Mouse (Mus musculus): Measurements from ENCODE around the gene Usp43.

Gene Usp43

GRCm38 (mm10) chr11:67921827-67922754 is at the start of gene Usp43:
TSS of gene Usp43 (minus strand) at chr11:67922153.
- in situ Hi-C loops (cut with MseI, MboI), result no loop called here

GRCm38 (mm10) chr11:67967831-67968230 is 45.9 kb upstream of the Usp43 start:
- in situ Hi-C loops (cut with MseI, MboI), result no loop called here

GRCm38 (mm10) chr11:67965905-67966878 is 44.2 kb upstream of the Usp43 start, which contains the start of gene Stx8:
TSS of gene Stx8 (plus strand) at chr11:67966193.
- in situ Hi-C loops (cut with MseI, MboI), result no loop called here

- in situ Hi-C loops (cut with MseI, MboI), result no loop called here
Measured at GRCm38 (mm10) chr11:67965242-67965883, 43.4 kb upstream of the Usp43 start, which contains the start of gene Cfap52. TSS of gene Cfap52 (minus strand) at chr11:67965651.

GRCm38 (mm10) chr11:67964110-67964509 is 42.2 kb upstream of the Usp43 start:
- in situ Hi-C loops (cut with MseI, MboI), result no loop called here

- in situ Hi-C loops (cut with MseI, MboI), result no loop called here
Measured at GRCm38 (mm10) chr11:67954413-67954812, 32.5 kb upstream of the Usp43 start.

DNA sequence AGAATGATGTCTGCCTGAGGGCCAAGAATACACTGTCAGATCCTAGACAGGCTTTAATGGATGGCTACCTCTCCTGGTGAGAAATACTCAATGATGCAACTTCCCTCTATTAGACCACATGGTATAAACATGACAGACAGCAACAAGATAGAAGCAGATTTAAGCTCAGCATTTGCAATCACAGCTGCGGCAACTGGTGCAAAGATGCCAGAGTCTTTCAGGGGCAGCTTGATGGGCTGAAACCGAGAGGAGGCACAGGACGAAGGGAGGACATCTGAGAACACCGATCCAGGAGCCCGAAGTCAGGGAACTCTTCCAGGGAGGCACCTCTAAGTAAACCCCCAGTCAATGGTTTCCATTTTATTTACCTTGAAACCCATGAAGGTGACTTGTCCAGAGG is 31.7 kb upstream of the Usp43 start:
- in situ Hi-C loops (cut with MseI, MboI), result no loop called here

DNA sequence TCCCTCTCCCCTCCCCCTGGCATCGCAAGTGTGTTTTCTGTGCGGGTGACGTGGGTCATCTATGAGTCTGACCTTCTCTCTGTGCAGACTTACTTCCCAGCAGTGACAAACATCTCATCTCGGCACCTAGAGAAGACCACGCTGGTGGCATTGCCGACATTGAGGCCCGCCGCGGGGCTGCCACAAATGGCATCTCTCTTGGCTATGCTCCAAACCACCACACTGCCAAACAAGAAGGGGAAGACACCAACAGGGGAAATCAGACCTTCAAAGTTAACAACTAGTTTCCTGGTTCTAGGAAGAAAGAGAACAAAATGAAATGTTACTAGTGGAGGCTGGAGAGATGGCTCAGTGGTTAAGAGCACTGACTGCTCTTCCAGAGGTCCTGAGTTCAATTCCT is 27.5 kb upstream of the Usp43 start:
- in situ Hi-C loops (cut with MseI, MboI), result no loop called here

DNA sequence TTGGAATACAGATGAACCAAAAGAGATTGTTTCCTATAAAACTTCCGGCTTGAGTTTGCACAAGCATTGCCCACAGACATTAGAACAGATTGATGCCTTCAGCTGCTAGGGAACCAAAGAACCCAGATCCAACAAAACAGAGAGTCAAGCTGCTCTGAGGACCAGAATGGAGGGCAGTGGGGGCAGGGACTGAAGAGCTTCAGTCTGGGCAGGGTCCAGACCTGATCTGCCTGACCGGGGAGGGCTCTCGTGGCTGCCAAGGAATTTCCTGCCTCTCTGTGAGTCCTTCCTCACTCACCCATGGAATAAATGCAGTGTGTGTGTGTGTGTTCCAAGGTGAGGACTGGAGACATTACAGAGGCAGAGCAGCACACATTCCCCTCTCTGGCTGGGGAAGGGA is 26.3 kb upstream of the Usp43 start:
- in situ Hi-C loops (cut with MseI, MboI), result no loop called here

DNA sequence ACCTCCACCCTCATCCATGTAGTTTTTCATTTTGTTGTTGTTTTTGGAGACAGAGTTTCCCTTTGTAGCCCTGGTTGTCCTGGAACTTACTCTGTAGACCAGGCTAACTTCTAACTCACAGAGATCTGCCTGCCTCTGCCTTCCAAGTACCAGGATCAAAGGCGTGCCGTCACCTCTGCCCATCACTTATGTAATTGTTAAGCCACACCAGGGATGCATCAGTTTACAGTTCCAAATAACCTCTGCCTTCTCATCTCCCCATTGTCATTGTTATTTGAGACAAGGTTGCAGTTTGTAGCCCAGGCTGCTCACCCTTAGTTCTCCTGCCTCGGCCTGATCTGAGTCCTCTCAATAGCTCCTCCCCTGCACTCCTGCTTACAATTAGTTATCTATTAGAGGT is 10.2 kb upstream of the Usp43 start:
- in situ Hi-C loops (cut with MseI, MboI), result no loop called here

- in situ Hi-C loops (cut with MseI, MboI), result no loop called here
Measured at GRCm38 (mm10) chr11:67926348-67927055, 4.5 kb upstream of the Usp43 start.

DNA sequence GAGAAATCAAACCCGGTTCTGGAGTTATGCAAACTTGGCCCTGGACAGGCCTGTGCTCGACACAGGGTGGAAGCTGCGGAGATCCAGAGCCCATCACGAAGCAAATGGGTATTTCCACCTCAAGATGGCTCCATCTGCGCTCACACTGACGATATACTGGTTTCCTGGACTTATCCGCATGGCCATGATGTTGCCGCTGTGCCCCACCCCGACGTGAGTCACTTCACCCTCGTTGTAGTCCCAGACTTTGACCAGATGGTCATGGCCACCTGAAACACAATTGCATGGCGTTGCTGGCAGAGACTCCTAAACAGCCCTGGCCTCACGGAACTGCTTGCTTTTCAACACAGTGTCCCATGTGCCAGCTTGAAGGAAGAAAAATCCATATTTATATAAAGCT is 3.0 kb upstream of the Usp43 start:
- in situ Hi-C loops (cut with MseI, MboI), result no loop called here

- in situ Hi-C loops (cut with MseI, MboI), result no loop called here
Measured at GRCm38 (mm10) chr11:67923720-67924119, 1.8 kb upstream of the Usp43 start.

GRCm38 (mm10) chr11:67922755-67923125 is 787 bp upstream of the Usp43 start:
- in situ Hi-C loops (cut with MseI, MboI), result no loop called here

- in situ Hi-C loops (cut with MseI, MboI), result no loop called here
Measured at GRCm38 (mm10) chr11:67921091-67921826, 694 bp downstream of the Usp43 start.

- in situ Hi-C loops (cut with MseI, MboI), result no loop called here
Measured at GRCm38 (mm10) chr11:67920226-67920960, 1.6 kb downstream of the Usp43 start.

DNA sequence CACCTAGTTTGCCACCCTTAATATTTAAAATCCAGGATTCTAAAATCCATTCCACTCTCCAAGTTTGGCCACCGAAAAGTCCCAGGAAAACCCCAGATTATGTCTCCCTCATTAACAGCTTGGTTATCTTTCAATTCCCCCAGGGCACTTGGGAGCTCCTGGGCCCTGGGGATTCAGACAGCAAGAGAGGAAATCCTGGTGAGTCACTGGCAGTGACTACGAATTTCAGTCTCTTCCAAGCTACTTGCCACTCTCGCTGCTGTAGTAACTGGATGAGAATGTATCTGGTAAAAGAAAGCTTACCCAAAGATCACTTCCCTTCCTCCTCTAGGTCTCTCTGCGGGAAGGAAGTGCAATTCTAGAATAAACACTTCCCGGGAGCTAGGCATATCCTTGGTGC is 2.4 kb downstream of the Usp43 start:
- in situ Hi-C loops (cut with MseI, MboI), result no loop called here

DNA sequence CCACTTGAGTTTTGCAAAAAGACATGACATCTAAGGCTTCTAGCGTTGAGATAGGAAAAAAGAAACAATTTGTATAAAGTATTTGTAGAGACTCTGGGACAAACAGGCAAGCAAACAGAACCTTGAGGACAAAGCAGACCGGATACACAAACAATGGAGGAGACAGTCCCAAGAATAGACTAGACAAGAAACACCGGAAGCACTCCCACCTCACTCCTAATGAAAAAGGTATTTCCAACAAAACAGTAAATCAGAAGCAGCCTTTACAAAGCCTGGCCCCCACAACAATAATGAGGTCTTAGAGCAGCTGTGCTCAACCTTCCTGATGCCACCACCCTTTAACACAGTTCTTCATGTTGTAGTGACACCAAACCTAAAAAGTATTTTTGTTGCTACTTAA is 4.8 kb downstream of the Usp43 start:
- in situ Hi-C loops (cut with MseI, MboI), result no loop called here

DNA sequence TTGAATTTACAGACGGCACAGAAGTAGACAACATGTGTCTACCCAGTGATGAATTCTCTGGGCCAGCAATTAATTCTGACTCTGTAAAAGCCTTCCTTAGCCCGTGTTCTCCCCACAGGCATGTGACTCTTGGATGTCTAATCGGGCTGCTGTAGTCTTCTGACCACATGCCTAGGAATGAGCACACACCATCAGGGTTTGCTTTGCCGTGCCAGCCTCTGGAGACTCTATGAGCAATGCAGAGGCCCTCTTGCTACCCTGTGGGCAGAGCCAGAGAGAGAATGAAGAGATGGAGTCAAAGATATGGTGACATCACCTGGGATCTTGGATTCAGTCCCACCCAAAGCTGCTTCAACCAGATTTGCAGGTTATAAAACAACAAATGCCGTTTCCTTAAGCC is 10.9 kb downstream of the Usp43 start:
- in situ Hi-C loops (cut with MseI, MboI), result no loop called here

GRCm38 (mm10) chr11:67903756-67904155 is 18.2 kb downstream of the Usp43 start:
- in situ Hi-C loops (cut with MseI, MboI), result no loop called here
